8 mouse cellular contexts compared by ENCODE assay signal in genomic region chr8:70302901-70303300, GRCm38 (mm10). TPM values are rescaled to one million over a fixed set of nuclear protein-coding genes. Genes with fewer than 3 reads are reported as not detected.
DNase-seq lines count a peak whose midpoint lies in the region; ATAC-seq and TF ChIP-seq lines count a peak whose summit lies in the region.

No protein-coding gene starts in this region.

- H3K4me1 ChIP-seq in heart, embryonic 16.5 days (ENCODE audit: control insufficient read depth, insufficient read depth, low read length) = peaks cover 18% of the 10 kb centered on the region
- peaks cover 3% of the 10 kb centered on the region; the same call in 1 of the 2 replicates for H3K4me1 ChIP-seq in bone marrow, adult 2 months (ENCODE audit: control insufficient read depth, insufficient read depth, low read length)
- peaks cover 38% of the 10 kb centered on the region for H3K4me1 ChIP-seq in hindbrain, embryonic 13.5 days (replicated peaks)
- peaks cover 15% of the 10 kb centered on the region for H3K4me1 ChIP-seq in midbrain, embryonic 11.5 days (ENCODE audit: control insufficient read depth, insufficient read depth, low read length)

- intact Hi-C loops in gastrocnemius, postnatal 36 days (cut with DNase I) = no loop called here

- no peak for TF ChIP-seq CTCF in bone marrow, adult 2 months (IDR thresholded peaks at IDR 0.05; ENCODE audit: control insufficient read depth, insufficient read depth, low read length)

- no peak for ATAC-seq in heart, embryonic 16.5 days (replicated peaks; ENCODE audit: extremely low read depth, insufficient read depth, low FRiP score)
- no peak; the same call in 1 of the 2 replicates for ATAC-seq in hindbrain, embryonic 13.5 days (ENCODE audit: low FRiP score)
- peak; percentile 41 for ATAC-seq in midbrain, embryonic 11.5 days (ENCODE audit: low FRiP score)
- ATAC-seq in monocyte, adult 5-6 weeks (replicated peaks; ENCODE audit: insufficient number of reproducible peaks, low FRiP score, low TSS enrichment, poor library complexity, severe bottlenecking) = no peak

- H3K9me3 ChIP-seq in heart, embryonic 16.5 days (replicated peaks; ENCODE audit: control insufficient read depth, low read length) = no peaks in the 10 kb centered on the region
- H3K9me3 ChIP-seq in hindbrain, embryonic 13.5 days = no peaks in the 10 kb centered on the region
- no peaks in the 10 kb centered on the region for H3K9me3 ChIP-seq in midbrain, embryonic 11.5 days (ENCODE audit: control insufficient read depth, low read length)

- peak overlapping the region; percentile 93 for H3K9ac ChIP-seq in heart, embryonic 16.5 days (ENCODE audit: low read length)
- H3K9ac ChIP-seq in hindbrain, embryonic 13.5 days = peak overlapping the region; percentile 87
- peak overlapping the region; percentile 80 for H3K9ac ChIP-seq in midbrain, embryonic 11.5 days (ENCODE audit: low read length)

- H3K4me2 ChIP-seq in heart, embryonic 16.5 days (ENCODE audit: low read depth, low read length) = peak overlapping the region; percentile 97
- peak overlapping the region; percentile 93 for H3K4me2 ChIP-seq in hindbrain, embryonic 13.5 days
- H3K4me2 ChIP-seq in midbrain, embryonic 11.5 days = peak overlapping the region; percentile 93

- DNase-seq in heart, postnatal 4 days = no peak
- DNase-seq in midbrain, embryonic 11.5 days (ENCODE audit: low spot score, missing footprints) = no peak
- DNase-seq in right cerebral cortex, postnatal 36 days (ENCODE audit: low spot score in 2 of 2) = no peak
- DNase-seq in gastrocnemius, postnatal 36 days = no peak

- peak overlapping the region; percentile 86 for H3K27ac ChIP-seq in heart, embryonic 16.5 days (ENCODE audit: low read length)
- peak overlapping the region; percentile 7 for H3K27ac ChIP-seq in bone marrow, adult 2 months (ENCODE audit: control insufficient read depth, insufficient read depth, low read depth, low read length, poor library complexity)
- H3K27ac ChIP-seq in hindbrain, embryonic 13.5 days = peak overlapping the region; percentile 74
- no peak overlapping the region for H3K27ac ChIP-seq in midbrain, embryonic 11.5 days (ENCODE audit: low read depth, low read length)

- H3K36me3 ChIP-seq in heart, embryonic 16.5 days (ENCODE audit: control insufficient read depth, insufficient read depth) = peaks cover 30% of the 10 kb centered on the region
- peaks cover 54% of the 10 kb centered on the region for H3K36me3 ChIP-seq in hindbrain, embryonic 13.5 days
- peaks cover 10% of the 10 kb centered on the region for H3K36me3 ChIP-seq in midbrain, embryonic 11.5 days (ENCODE audit: control insufficient read depth, insufficient read depth, low read length)

- TF ChIP-seq POLR2A in bone marrow, adult 2 months (IDR thresholded peaks at IDR 0.05; ENCODE audit: borderline replicate concordance, control insufficient read depth, low read depth, low read length) = no peak

- H3K4me3 ChIP-seq in heart, embryonic 16.5 days (ENCODE audit: low read length) = peak overlapping the region; percentile 99
- H3K4me3 ChIP-seq in bone marrow, adult 2 months (replicated peaks; ENCODE audit: control insufficient read depth, low read depth, low read length) = peak overlapping the region; percentile 77
- H3K4me3 ChIP-seq in hindbrain, embryonic 13.5 days = peak overlapping the region; percentile 82
- peak overlapping the region; percentile 84 for H3K4me3 ChIP-seq in midbrain, embryonic 11.5 days (ENCODE audit: low read depth, low read length)

- WGBS in heart, embryonic 16.5 days = 2% methylated on average over 16 of the region's 16 CpGs
- 2% methylated on average over 16 of the region's 16 CpGs for WGBS in bone marrow, adult 2 months
- WGBS in hindbrain, embryonic 13.5 days = 5% methylated on average over 16 of the region's 16 CpGs
- 5% methylated on average over 16 of the region's 16 CpGs for WGBS in midbrain, embryonic 11.5 days

- no peaks in the 10 kb centered on the region for H3K27me3 ChIP-seq in heart, embryonic 16.5 days (ENCODE audit: control insufficient read depth, insufficient read depth, low read length)
- H3K27me3 ChIP-seq in hindbrain, embryonic 13.5 days = no peaks in the 10 kb centered on the region
- no peaks in the 10 kb centered on the region for H3K27me3 ChIP-seq in midbrain, embryonic 11.5 days (ENCODE audit: control insufficient read depth, insufficient read depth, low read length)

RNA-seq across cellular contexts. Expression of gene Cope, which starts 0.6 kb away (rescaled TPM):
- 326 and 334 TPM in 2 replicates for polyA plus RNA-seq in heart, embryonic 16.5 days (2015; fragmentation: Nextera tagmentation; extraction: Ambion mirVana)
- 100 to 1,000 TPM; 176 to 179 TPM for total RNA-seq in heart, postnatal 4 days (2021)
- polyA plus RNA-seq in bone marrow, adult 2 months (2011; ENCODE audit: insufficient read depth, insufficient read length, low replicate concordance, missing spikeins) = 85.8 and 91.7 TPM in 2 replicates
- polyA plus RNA-seq in hindbrain, embryonic 13.5 days (2015; fragmentation: Nextera tagmentation; extraction: Ambion mirVana) = 275 and 288 TPM in 2 replicates
- polyA plus RNA-seq in midbrain, embryonic 11.5 days (2014; fragmentation: Nextera tagmentation; extraction: Ambion mirVana) = 230 and 240 TPM in 2 replicates
- total RNA-seq in monocyte, adult 5-6 weeks (2017) = 79.7 to 131 TPM (median 108 TPM) in 3 replicates
- total RNA-seq in gastrocnemius, postnatal 36 days (2021) = 100 to 1,000 TPM; 115 TPM

RNA-seq across cellular contexts. Expression of gene Ddx49, which starts 0.6 kb away (rescaled TPM):
- polyA plus RNA-seq in heart, embryonic 16.5 days (2015; fragmentation: Nextera tagmentation; extraction: Ambion mirVana) = 34.1 and 34.2 TPM in 2 replicates
- total RNA-seq in heart, postnatal 4 days (2021) = 10 to 100 TPM; 37.2 to 46.4 TPM
- polyA plus RNA-seq in bone marrow, adult 2 months (2011; ENCODE audit: insufficient read depth, insufficient read length, low replicate concordance, missing spikeins) = 32.3 and 33.4 TPM in 2 replicates
- 45.8 and 50.9 TPM in 2 replicates for polyA plus RNA-seq in hindbrain, embryonic 13.5 days (2015; fragmentation: Nextera tagmentation; extraction: Ambion mirVana)
- polyA plus RNA-seq in midbrain, embryonic 11.5 days (2014; fragmentation: Nextera tagmentation; extraction: Ambion mirVana) = 45.7 and 49.7 TPM in 2 replicates
- total RNA-seq in monocyte, adult 5-6 weeks (2017) = 74.6 to 94.0 TPM (median 75.3 TPM) in 3 replicates
- 10 to 100 TPM; 28.8 to 33.0 TPM for total RNA-seq in gastrocnemius, postnatal 36 days (2021)

RNA-seq across cellular contexts. Expression of gene Cers1, which starts 12.7 kb away (rescaled TPM):
- 1.3 TPM in 2 replicates for polyA plus RNA-seq in heart, embryonic 16.5 days (2015; fragmentation: Nextera tagmentation; extraction: Ambion mirVana)
- total RNA-seq in heart, postnatal 4 days (2021) = under 1 TPM; 0.43 to 0.56 TPM
- polyA plus RNA-seq in bone marrow, adult 2 months (2011; ENCODE audit: insufficient read depth, insufficient read length, low replicate concordance, missing spikeins) = not detected in 2 replicates
- polyA plus RNA-seq in hindbrain, embryonic 13.5 days (2015; fragmentation: Nextera tagmentation; extraction: Ambion mirVana) = 24.5 and 25.1 TPM in 2 replicates
- 5.5 and 7.0 TPM in 2 replicates for polyA plus RNA-seq in midbrain, embryonic 11.5 days (2014; fragmentation: Nextera tagmentation; extraction: Ambion mirVana)
- not detected in 3 replicates for total RNA-seq in monocyte, adult 5-6 weeks (2017)
- total RNA-seq in gastrocnemius, postnatal 36 days (2021) = 10 to 100 TPM; 14.1 to 19.1 TPM

RNA-seq across cellular contexts. Expression of gene Homer3, which starts 20.3 kb away (rescaled TPM):
- polyA plus RNA-seq in heart, embryonic 16.5 days (2015; fragmentation: Nextera tagmentation; extraction: Ambion mirVana) = 26.6 and 30.2 TPM in 2 replicates
- total RNA-seq in heart, postnatal 4 days (2021) = 10 to 100 TPM; 36.2 to 36.4 TPM
- 12.1 and 25.6 TPM in 2 replicates for polyA plus RNA-seq in bone marrow, adult 2 months (2011; ENCODE audit: insufficient read depth, insufficient read length, low replicate concordance, missing spikeins)
- polyA plus RNA-seq in hindbrain, embryonic 13.5 days (2015; fragmentation: Nextera tagmentation; extraction: Ambion mirVana) = 47.0 TPM in 2 replicates
- 50.5 and 61.2 TPM in 2 replicates for polyA plus RNA-seq in midbrain, embryonic 11.5 days (2014; fragmentation: Nextera tagmentation; extraction: Ambion mirVana)
- 2.0 to 3.7 TPM (median 3.4 TPM) in 3 replicates for total RNA-seq in monocyte, adult 5-6 weeks (2017)
- 1 to 10 TPM; 3.0 to 4.7 TPM for total RNA-seq in gastrocnemius, postnatal 36 days (2021)

RNA-seq across cellular contexts. Expression of gene Gdf1, which starts 26.7 kb away (rescaled TPM):
- polyA plus RNA-seq in heart, embryonic 16.5 days (2015; fragmentation: Nextera tagmentation; extraction: Ambion mirVana) = 0.45 and 1.4 TPM in 2 replicates
- total RNA-seq in heart, postnatal 4 days (2021) = under 1 TPM in 1 of 2 experiments, not detected in 1; 0.60 TPM
- polyA plus RNA-seq in bone marrow, adult 2 months (2011; ENCODE audit: insufficient read depth, insufficient read length, low replicate concordance, missing spikeins) = not detected in 2 replicates
- 1.2 and 2.6 TPM in 2 replicates for polyA plus RNA-seq in hindbrain, embryonic 13.5 days (2015; fragmentation: Nextera tagmentation; extraction: Ambion mirVana)
- 0.43 and 1.3 TPM in 2 replicates for polyA plus RNA-seq in midbrain, embryonic 11.5 days (2014; fragmentation: Nextera tagmentation; extraction: Ambion mirVana)
- not detected in 3 replicates for total RNA-seq in monocyte, adult 5-6 weeks (2017)
- 1 to 10 TPM in 1 of 2 experiments, under 1 TPM in 1; 0.52 to 3.9 TPM for total RNA-seq in gastrocnemius, postnatal 36 days (2021)
